In the genomic region with DNA sequence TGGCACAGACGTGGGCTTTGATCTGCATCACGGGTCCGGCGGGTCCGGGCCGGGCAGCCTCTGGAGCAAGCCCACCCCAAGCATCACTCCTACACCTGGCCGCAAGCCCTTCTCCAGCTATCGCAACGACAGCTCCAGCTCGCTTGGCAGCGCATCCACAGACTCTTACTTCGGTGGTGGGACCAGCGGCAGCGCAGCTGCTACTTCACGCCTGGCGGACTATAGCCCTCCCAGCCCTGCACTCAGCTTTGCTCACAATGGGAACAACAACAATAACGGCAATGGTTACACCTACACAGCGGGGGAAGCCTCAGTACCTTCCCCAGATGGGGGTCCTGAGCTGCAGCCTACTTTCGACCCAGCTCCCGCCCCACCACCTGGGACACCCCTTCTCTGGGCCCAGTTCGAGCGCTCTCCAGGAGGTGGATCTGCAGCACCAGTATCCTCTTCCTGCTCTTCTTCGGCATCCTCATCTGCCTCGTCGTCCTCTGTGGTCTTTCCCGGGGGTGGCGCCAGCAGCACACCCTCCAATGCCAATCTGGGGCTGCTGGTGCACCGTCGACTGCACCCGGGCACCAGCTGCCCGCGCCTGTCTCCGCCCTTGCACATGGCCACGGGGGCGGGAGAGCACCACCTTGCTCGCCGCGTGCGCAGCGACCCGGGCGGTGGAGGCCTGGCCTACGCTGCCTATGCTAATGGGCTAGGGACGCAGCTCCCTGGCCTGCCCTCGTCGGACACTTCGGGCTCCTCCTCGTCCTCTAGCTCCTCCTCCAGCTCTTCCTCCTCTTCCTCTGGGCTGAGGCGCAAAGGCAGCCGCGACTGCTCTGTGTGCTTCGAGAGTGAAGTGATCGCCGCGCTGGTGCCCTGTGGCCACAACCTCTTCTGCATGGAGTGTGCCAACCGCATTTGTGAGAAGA, we compare ENCODE assay signal across 8 mouse cellular contexts. TPM values are rescaled to one million over a fixed set of nuclear protein-coding genes. Genes with fewer than 3 reads are reported as not detected.
DNase-seq lines count a peak whose midpoint lies in the region; ATAC-seq lines count a peak whose summit lies in the region.

No protein-coding gene starts in this region.

- peak overlapping the region; percentile 91 for H3K4me2 ChIP-seq in embryonic facial prominence, embryonic 14.5 days (ENCODE audit: low read depth, low read length)
- H3K4me2 ChIP-seq in heart, embryonic 15.5 days, result peak overlapping the region; percentile 92
- peak overlapping the region; percentile 96 for H3K4me2 ChIP-seq in liver, embryonic 11.5 days
- H3K4me2 ChIP-seq in neural tube, embryonic 11.5 days (ENCODE audit: low read depth), result peak overlapping the region; percentile 98

- peaks cover 3% of the 10 kb centered on the region for H3K4me1 ChIP-seq in embryonic facial prominence, embryonic 14.5 days (ENCODE audit: control insufficient read depth, insufficient read depth, low read length)
- H3K4me1 ChIP-seq in heart, embryonic 15.5 days (replicated peaks), result peaks cover 22% of the 10 kb centered on the region
- H3K4me1 ChIP-seq in liver, embryonic 11.5 days (replicated peaks; ENCODE audit: control insufficient read depth, insufficient read depth, low read length), result peaks cover 14% of the 10 kb centered on the region
- H3K4me1 ChIP-seq in neural tube, embryonic 11.5 days (ENCODE audit: control insufficient read depth, insufficient read depth, low read length), result peaks cover 2% of the 10 kb centered on the region; the same call in 1 of the 2 replicates

- WGBS in embryonic facial prominence, embryonic 14.5 days, result 1% methylated on average over 49 of the region's 56 CpGs
- WGBS in heart, embryonic 15.5 days, result 14% methylated on average over 56 of the region's 56 CpGs
- WGBS in liver, embryonic 11.5 days, result 4% methylated on average over 56 of the region's 56 CpGs
- 1% methylated on average over 55 of the region's 56 CpGs for WGBS in neural tube, embryonic 11.5 days

- H3K9ac ChIP-seq in embryonic facial prominence, embryonic 14.5 days (ENCODE audit: low read depth, low read length), result peak overlapping the region; percentile 99
- peak overlapping the region; percentile 98 for H3K9ac ChIP-seq in heart, embryonic 15.5 days
- H3K9ac ChIP-seq in liver, embryonic 11.5 days (ENCODE audit: low read depth, low read length), result peak overlapping the region; percentile 37
- peak overlapping the region; percentile 100 for H3K9ac ChIP-seq in neural tube, embryonic 11.5 days (ENCODE audit: low read length)

- ATAC-seq in embryonic facial prominence, embryonic 14.5 days (ENCODE audit: low read depth), result no peak
- ATAC-seq in heart, embryonic 15.5 days (replicated peaks; ENCODE audit: insufficient number of reproducible peaks, insufficient read depth, low FRiP score, low read depth), result no peak
- no peak for ATAC-seq in liver, embryonic 11.5 days (replicated peaks; ENCODE audit: low FRiP score)
- ATAC-seq in neural tube, embryonic 11.5 days (ENCODE audit: insufficient read depth, low FRiP score, low TSS enrichment), result no peak

- H3K36me3 ChIP-seq in embryonic facial prominence, embryonic 14.5 days (ENCODE audit: control insufficient read depth, insufficient read depth, low read length), result peaks cover 26% of the 10 kb centered on the region
- H3K36me3 ChIP-seq in heart, embryonic 15.5 days, result no peaks in the 10 kb centered on the region
- H3K36me3 ChIP-seq in liver, embryonic 11.5 days (ENCODE audit: control insufficient read depth, insufficient read depth, low read length), result peaks cover 5% of the 10 kb centered on the region
- H3K36me3 ChIP-seq in neural tube, embryonic 11.5 days (ENCODE audit: control insufficient read depth, insufficient read depth, low read length), result peaks cover 9% of the 10 kb centered on the region

- H3K27ac ChIP-seq in embryonic facial prominence, embryonic 14.5 days (replicated peaks; ENCODE audit: low read depth, low read length), result peak overlapping the region; percentile 100
- H3K27ac ChIP-seq in heart, embryonic 15.5 days, result peak overlapping the region; percentile 99
- H3K27ac ChIP-seq in liver, embryonic 11.5 days (ENCODE audit: low read depth, low read length), result no peak overlapping the region
- peak overlapping the region; percentile 100 for H3K27ac ChIP-seq in neural tube, embryonic 11.5 days (ENCODE audit: low read depth, low read length)

- H3K9me3 ChIP-seq in embryonic facial prominence, embryonic 14.5 days (ENCODE audit: control insufficient read depth, low read length), result no peaks in the 10 kb centered on the region
- H3K9me3 ChIP-seq in heart, embryonic 15.5 days (replicated peaks), result no peaks in the 10 kb centered on the region
- H3K9me3 ChIP-seq in liver, embryonic 11.5 days (ENCODE audit: control insufficient read depth, low read length), result no peaks in the 10 kb centered on the region
- H3K9me3 ChIP-seq in neural tube, embryonic 11.5 days (ENCODE audit: control insufficient read depth, low read length), result no peaks in the 10 kb centered on the region

- peak; percentile 50 for DNase-seq in layer of hippocampus, adult 11-12 months (ENCODE audit: low spot score)
- no peak for DNase-seq in layer of hippocampus, adult 9-10 months (ENCODE audit: low spot score)
- peak; percentile 83 for DNase-seq in embryonic facial prominence, embryonic 14.5 days (ENCODE audit: low spot score)
- peak; percentile 77 for DNase-seq in kidney, postnatal 14 days
- peak; percentile 75 for DNase-seq in liver, embryonic 11.5 days (ENCODE audit: low spot score)
- peak; percentile 72 for DNase-seq in neural tube, embryonic 11.5 days (ENCODE audit: low spot score)
- DNase-seq in urinary bladder, adult 2 months (ENCODE audit: low spot score), result peak; percentile 27

- no peaks in the 10 kb centered on the region for H3K27me3 ChIP-seq in embryonic facial prominence, embryonic 14.5 days (replicated peaks; ENCODE audit: control insufficient read depth, insufficient read depth, low read length)
- H3K27me3 ChIP-seq in heart, embryonic 15.5 days, result no peaks in the 10 kb centered on the region
- H3K27me3 ChIP-seq in liver, embryonic 11.5 days (replicated peaks; ENCODE audit: control insufficient read depth, insufficient read depth, low read length), result peaks cover 17% of the 10 kb centered on the region
- H3K27me3 ChIP-seq in neural tube, embryonic 11.5 days (ENCODE audit: control insufficient read depth, insufficient read depth, low read length), result no peaks in the 10 kb centered on the region

- peak overlapping the region; percentile 96 for H3K4me3 ChIP-seq in embryonic facial prominence, embryonic 14.5 days (ENCODE audit: low read depth, low read length)
- peak overlapping the region; percentile 95 for H3K4me3 ChIP-seq in heart, embryonic 15.5 days
- H3K4me3 ChIP-seq in liver, embryonic 11.5 days (ENCODE audit: low read depth, low read length), result peak overlapping the region; percentile 83
- H3K4me3 ChIP-seq in neural tube, embryonic 11.5 days (ENCODE audit: low read depth, low read length), result peak overlapping the region; percentile 100

RNA-seq across cellular contexts. Expression of a gene that starts 2.4 kb away (rescaled TPM):
- 19.3 and 22.6 TPM in 2 replicates for polyA plus RNA-seq in embryonic facial prominence, embryonic 14.5 days (2014; fragmentation: Nextera tagmentation; extraction: Ambion mirVana)
- polyA plus RNA-seq in heart, embryonic 15.5 days (2015; fragmentation: Nextera tagmentation; extraction: Ambion mirVana), result 5.4 and 7.0 TPM in 2 replicates
- polyA plus RNA-seq in liver, embryonic 11.5 days (2014; fragmentation: Nextera tagmentation; extraction: Ambion mirVana), result 6.2 and 7.8 TPM in 2 replicates
- 37.5 TPM in 2 replicates for polyA plus RNA-seq in neural tube, embryonic 11.5 days (2014; fragmentation: Nextera tagmentation; extraction: Ambion mirVana)
- 1.8 and 1.9 TPM in 2 replicates for polyA plus RNA-seq in urinary bladder, adult 2 months (2012; rRNA removed)

Comparison
In these comparisons a context has a peak if more than half of its experiments do, and no peak if none do; other contexts are left out.
1. H3K9ac ChIP-seq: peak in every context shown above with its lines; median percentile 100 in neural tube, embryonic 11.5 days; 99 in embryonic facial prominence, embryonic 14.5 days; 98 in heart, embryonic 15.5 days; 37 in liver, embryonic 11.5 days.